Mouse (Mus musculus) spleen, adult 2 months (tissue): ENCODE results near the gene Dapk2. TPM values are rescaled to one million over a fixed set of nuclear protein-coding genes. Genes with fewer than 3 reads are reported as not detected.
"Not testable (repeated sequence)": the region's sequence is repeated elsewhere in the genome, so short reads cannot be mapped to it uniquely, and the experiment has no call there.

Experiments used
- DNase-seq, 2 experiments: peaks; one replicate each; pipeline versions ENCODE4 v3.0.0 to v3.0.0-alpha.2; 2012 to 2021; ENCODE audit warnings: low spot score in 2 of 2, low read depth in 1 of 2
- H3K27ac ChIP-seq: fragments of 200-500 bp; 2 replicates; pipeline ENCODE4 v1.5.1; 2012; ENCODE audit warnings: low read length, inconsistent platforms; ENCODE audit not compliant: insufficient read depth
- H3K27me3 ChIP-seq: fragments of 200-500 bp; 2 replicates; pipeline ENCODE4 v1.6.1; 2012; ENCODE audit warnings: mild to moderate bottlenecking, moderate library complexity, low read length, inconsistent platforms; ENCODE audit not compliant: control insufficient read depth, insufficient read depth
- H3K36me3 ChIP-seq: fragments of 200-500 bp; 2 replicates; pipeline ENCODE4 v1.6.1; 2012; ENCODE audit warnings: mild to moderate bottlenecking, low read length, inconsistent platforms; ENCODE audit not compliant: control insufficient read depth, insufficient read depth
- H3K4me1 ChIP-seq: fragments of 200-500 bp; 2 replicates; pipeline ENCODE4 v1.6.1; 2011; ENCODE audit warnings: inconsistent platforms; ENCODE audit not compliant: control insufficient read depth, insufficient read depth, insufficient read length
- H3K4me3 ChIP-seq: fragments of 200-500 bp; 2 replicates; pipeline ENCODE4 v1.5.1; 2011; ENCODE audit warnings: mild to moderate bottlenecking, inconsistent platforms; ENCODE audit not compliant: insufficient read depth, insufficient read length; ENCODE audit errors: extremely low read depth
- CTCF ChIP-seq: fragments of 200-500 bp; IDR thresholded peaks from 2 replicates; pipeline ENCODE4 v1.5.1; 2011; ENCODE audit warnings: mild to moderate bottlenecking, inconsistent platforms; ENCODE audit not compliant: insufficient read depth, insufficient read length, insufficient replicate concordance; ENCODE audit errors: extremely low read depth
- POLR2A ChIP-seq: fragments of 200-500 bp; IDR thresholded peaks from 2 replicates; pipeline ENCODE4 v1.6.1; 2011; ENCODE audit warnings: low read depth, low read length, inconsistent platforms
- WGBS: fragments of 180-500 bp; shearing (Covaris S2); methylation state at CpG from one replicate; pipeline ENCODE4 v1.1.7; 2018; 5-methylcytosine and 5-hydroxymethylcytosine counted together
- polyA plus RNA-seq: library from polyadenylated mRNA; depleted of rRNA; stranded (reverse); fragments of >200 nt; gene quantifications from 2 replicates; pipeline ENCODE4 v1.2.3, GENCODE M21; 2012

Dapk2 gene
- polyA plus RNA-seq, 1 experiment = 11.9 TPM

DNA sequence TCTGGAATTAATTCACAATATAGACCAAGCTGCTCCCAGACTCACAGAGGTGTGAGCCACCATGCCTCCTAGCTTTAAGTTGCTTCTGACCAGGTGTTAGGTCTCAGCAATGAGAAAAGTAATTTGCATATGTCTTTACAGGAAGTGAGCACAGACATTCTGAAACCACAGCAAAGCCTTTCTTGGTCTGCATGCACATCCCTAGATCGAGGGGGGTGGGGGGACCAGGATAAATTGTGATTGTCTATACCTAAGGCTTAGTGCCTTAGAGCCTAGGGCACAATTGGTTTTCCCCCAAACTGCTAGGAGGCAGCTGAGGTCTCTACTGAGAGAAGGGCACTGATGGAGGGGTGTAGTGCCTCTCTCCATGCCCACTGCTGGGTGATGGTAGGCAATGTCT lies 122.5 kb downstream of the Dapk2 start:
- Histone ChIP-seq H3K36me3 (no peaks in the 10 kb centered on the region), H3K27me3 (no peaks in the 10 kb centered on the region), H3K27ac (peak overlapping the region; percentile 79), H3K4me1 (peaks cover 41% of the 10 kb centered on the region; the same call in 1 of the 2 replicates), H3K4me3 (no peak overlapping the region)
- WGBS = 0% methylated on average over 1 of the region's 1 CpGs
- peak; percentile 59 to 63 for DNase-seq
- TF ChIP-seq POLR2A (no peak), CTCF (no peak)

DNA sequence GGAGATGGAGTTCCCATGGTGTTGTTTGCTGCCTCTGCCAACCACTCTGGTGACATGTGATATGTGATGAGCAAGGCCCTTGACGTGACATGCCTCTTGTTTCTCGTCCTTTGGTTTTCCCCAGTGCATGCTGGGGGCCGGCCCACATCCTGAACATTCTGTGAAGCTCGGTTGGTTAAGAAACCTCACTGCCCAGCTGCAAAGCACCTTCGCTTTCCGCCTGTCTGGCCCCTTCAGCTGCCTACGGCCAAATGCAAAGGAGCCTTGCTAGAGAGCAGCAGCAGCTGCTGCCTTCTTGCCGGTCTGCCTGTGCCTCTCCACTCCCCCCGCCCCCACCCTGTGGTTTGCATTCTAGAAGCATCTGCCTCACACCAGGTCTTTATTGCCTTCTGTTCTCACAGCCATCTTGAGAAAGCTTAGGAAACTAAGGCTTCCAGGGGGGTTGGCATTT lies 123.5 kb downstream of the Dapk2 start:
- Histone ChIP-seq H3K27me3 (no peaks in the 10 kb centered on the region), H3K27ac (peak overlapping the region; percentile 79), H3K4me3 (no peak overlapping the region), H3K36me3 (no peaks in the 10 kb centered on the region), H3K4me1 (peaks cover 39% of the 10 kb centered on the region; the same call in 1 of the 2 replicates)
- 15% methylated on average over 9 of the region's 9 CpGs for WGBS
- no peak for TF ChIP-seq POLR2A
- no peak for TF ChIP-seq CTCF
- peak; percentile 71 to 85 for DNase-seq

DNA sequence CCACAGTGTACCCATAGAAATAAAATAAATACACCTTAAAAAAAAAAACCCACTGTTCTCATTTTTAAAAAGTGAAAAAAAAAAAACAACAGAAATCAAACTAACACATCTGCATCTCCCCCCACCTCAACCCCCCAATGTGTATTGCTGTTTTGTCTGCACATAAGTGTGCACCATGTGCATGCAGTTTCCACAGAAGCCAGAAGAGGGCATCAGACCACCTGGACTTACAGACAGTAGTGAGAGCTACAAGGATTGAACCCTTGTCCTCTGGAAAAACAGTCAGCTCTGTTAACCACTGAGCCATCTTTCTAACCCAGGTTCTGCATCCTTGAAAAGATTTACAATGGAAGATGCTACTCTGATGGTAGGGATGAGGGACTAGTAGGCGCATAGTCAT lies 124.6 kb downstream of the Dapk2 start:
- no peak overlapping the region for H3K4me3 ChIP-seq
- H3K27ac ChIP-seq = no peak overlapping the region
- DNase-seq = no peak
- no peaks in the 10 kb centered on the region for H3K36me3 ChIP-seq
- no peaks in the 10 kb centered on the region for H3K27me3 ChIP-seq
- 95% methylated on average over 1 of the region's 1 CpGs for WGBS
- H3K4me1 ChIP-seq = peaks cover 32% of the 10 kb centered on the region; the same call in 1 of the 2 replicates
- TF ChIP-seq POLR2A = no peak
- no peak for TF ChIP-seq CTCF

DNA sequence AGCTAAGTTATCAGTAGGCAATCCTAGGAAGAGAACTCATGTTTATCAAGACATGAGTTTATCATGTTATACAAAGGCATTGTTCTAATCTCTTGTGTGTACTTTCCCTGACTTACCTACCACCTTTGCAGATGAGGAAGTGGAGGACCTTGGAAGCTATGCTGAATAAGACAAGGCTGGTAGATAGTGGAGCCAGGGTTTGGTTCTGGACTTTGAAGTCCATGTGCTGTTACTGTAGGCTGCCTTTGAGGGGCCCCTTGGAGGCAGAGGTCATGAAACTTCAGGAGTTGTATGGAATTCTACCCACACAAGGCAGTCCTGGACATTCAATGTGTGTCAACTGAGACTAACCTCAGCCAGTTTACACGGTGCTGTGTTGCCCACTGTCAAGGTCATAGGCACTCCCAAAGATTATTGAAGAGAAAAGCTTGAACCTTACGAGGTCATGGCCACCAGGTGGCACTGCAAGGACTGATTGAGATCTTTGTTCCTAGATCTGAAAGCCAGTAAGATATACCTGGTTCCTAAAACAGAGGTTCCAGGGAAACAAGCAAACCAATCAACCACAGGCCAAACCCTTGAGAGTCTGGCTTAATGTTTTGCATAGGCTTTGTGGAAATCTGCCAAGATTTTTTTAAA lies 125.7 kb downstream of the Dapk2 start:
- Histone ChIP-seq H3K27ac (no peak overlapping the region), H3K36me3 (no peaks in the 10 kb centered on the region), H3K4me1 (peaks cover 28% of the 10 kb centered on the region; the same call in 1 of the 2 replicates), H3K4me3 (no peak overlapping the region), H3K27me3 (no peaks in the 10 kb centered on the region)
- peak; percentile 59 to 73 for DNase-seq
- TF ChIP-seq POLR2A (no peak), CTCF (peak; percentile 38; the same call in 1 of the 2 replicates)
- 3% methylated on average over 2 of the region's 2 CpGs for WGBS

DNA sequence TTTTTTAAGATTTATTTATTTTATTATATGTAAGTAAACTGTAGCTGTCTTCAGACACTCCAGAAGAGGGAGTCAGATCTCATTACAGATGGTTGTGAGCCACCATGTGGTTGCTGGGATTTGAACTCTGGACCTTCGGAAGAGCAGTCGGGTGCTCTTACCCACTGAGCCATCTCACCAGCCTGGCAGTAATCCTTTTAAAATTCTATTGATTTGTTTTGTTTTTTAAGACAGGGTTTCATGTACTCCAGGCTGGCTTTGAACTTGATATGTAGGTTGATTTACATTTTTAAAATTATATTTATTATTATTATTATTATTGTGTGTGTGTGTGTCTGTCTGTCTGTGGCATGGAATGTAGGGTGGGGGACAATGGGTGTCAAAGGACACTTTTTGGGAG lies 127.2 kb downstream of the Dapk2 start:
- not testable (repeated sequence) for DNase-seq, H3K27me3 ChIP-seq, H3K27ac ChIP-seq, H3K36me3 ChIP-seq, H3K4me3 ChIP-seq
- WGBS = 100% methylated on average over 2 of the region's 2 CpGs
- peaks cover 15% of the 10 kb centered on the region; the same call in 1 of the 2 replicates for H3K4me1 ChIP-seq

DNA sequence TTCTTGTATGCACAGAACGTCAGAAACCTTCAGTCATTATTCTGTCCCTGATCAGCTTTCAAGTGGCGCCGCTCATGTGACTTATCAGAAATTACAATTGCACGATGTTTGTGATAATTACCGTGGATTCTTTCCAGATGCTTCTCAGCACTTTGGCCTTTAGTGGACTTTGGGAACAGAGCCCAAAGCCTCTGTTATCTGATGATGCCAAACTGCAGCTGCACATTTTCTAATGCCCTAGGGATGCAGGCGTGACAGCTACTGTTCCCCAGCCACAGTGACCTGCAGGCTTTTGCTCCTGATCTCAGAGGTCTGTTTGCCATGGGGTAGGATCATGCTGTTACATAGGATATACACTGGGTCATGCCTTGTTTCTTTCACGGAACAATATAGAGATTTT lies 127.9 kb downstream of the Dapk2 start:
- Histone ChIP-seq H3K27me3 (no peaks in the 10 kb centered on the region), H3K4me3 (no peak overlapping the region), H3K4me1 (peaks cover 10% of the 10 kb centered on the region; the same call in 1 of the 2 replicates), H3K36me3 (no peaks in the 10 kb centered on the region), H3K27ac (no peak overlapping the region)
- DNase-seq = no peak
- 64% methylated on average over 7 of the region's 7 CpGs for whole genome bisulfite sequencing
- TF ChIP-seq POLR2A = no peak
- no peak for TF ChIP-seq CTCF

DNA sequence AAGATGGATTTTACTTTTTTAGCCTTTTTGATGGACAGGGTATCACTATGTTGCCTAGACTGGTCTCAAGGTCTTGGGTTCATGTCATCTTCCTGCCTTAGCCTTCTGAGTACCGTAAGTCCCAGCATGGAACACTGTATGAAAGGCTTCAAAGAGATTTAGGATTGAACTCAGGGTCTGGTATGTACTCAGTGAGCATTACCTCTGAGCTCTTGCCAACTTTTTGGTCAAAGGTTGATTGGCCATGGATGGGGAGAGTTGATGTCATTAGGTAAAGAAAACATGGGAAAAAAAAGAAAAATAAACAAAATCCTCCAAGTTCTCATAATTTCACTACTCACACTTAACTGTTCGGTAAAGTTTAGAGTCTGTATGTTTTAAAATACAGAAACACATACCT lies 132.7 kb downstream of the Dapk2 start:
- H3K4me3 ChIP-seq = no peak overlapping the region
- WGBS = 96% methylated on average over 2 of the region's 2 CpGs
- no peaks in the 10 kb centered on the region for H3K36me3 ChIP-seq
- no peak for TF ChIP-seq CTCF
- TF ChIP-seq POLR2A = no peak
- peaks cover 4% of the 10 kb centered on the region; the same call in 1 of the 2 replicates for H3K4me1 ChIP-seq
- no peak for DNase-seq
- no peaks in the 10 kb centered on the region for H3K27me3 ChIP-seq
- no peak overlapping the region for H3K27ac ChIP-seq
